Mouse (Mus musculus) bone marrow macrophage, adult 2 months (primary cell): Measurements from ENCODE around the gene Nsun2.

Experiments used
- CTCF ChIP-seq: IDR thresholded peaks from 2 replicates; pipeline ENCODE4 v1.5.1; 2012; ENCODE audit warnings: low read depth, mild to moderate bottlenecking, low read length, moderate library complexity
- POLR2A ChIP-seq: IDR thresholded peaks from 2 replicates; pipeline ENCODE4 v1.6.1; 2012; ENCODE audit warnings: mild to moderate bottlenecking, low read depth, low read length, borderline replicate concordance

DNA sequence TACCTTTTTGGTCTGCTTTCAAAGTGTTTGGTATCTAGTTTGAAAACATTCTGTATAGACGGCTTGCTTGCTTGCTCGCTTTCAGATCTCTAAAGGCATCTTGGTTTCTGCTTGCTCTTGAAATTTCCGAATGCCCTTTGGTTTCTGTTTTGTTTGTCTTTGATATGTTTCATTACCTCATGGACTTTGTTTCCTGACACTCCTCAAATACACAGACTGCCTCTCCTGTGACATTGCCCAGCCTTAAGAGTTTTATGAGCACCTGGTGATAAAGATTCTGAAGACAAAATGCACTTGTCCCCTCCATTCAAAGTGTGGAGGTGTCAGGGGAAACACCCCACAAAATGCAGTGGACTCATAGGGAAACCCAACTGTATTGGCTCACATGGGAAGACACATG, 30.4 kb downstream of the Nsun2 start:
- TF ChIP-seq CTCF (no peak), POLR2A (no peak)
